Mouse (Mus musculus): ENCODE results near the gene Vsig10. TPM values are rescaled to one million over a fixed set of nuclear protein-coding genes. Genes with fewer than 3 reads are reported as not detected.

Vsig10 gene
- total RNA-seq (2023) = 5.2 and 7.8 TPM in 2 replicates

DNA sequence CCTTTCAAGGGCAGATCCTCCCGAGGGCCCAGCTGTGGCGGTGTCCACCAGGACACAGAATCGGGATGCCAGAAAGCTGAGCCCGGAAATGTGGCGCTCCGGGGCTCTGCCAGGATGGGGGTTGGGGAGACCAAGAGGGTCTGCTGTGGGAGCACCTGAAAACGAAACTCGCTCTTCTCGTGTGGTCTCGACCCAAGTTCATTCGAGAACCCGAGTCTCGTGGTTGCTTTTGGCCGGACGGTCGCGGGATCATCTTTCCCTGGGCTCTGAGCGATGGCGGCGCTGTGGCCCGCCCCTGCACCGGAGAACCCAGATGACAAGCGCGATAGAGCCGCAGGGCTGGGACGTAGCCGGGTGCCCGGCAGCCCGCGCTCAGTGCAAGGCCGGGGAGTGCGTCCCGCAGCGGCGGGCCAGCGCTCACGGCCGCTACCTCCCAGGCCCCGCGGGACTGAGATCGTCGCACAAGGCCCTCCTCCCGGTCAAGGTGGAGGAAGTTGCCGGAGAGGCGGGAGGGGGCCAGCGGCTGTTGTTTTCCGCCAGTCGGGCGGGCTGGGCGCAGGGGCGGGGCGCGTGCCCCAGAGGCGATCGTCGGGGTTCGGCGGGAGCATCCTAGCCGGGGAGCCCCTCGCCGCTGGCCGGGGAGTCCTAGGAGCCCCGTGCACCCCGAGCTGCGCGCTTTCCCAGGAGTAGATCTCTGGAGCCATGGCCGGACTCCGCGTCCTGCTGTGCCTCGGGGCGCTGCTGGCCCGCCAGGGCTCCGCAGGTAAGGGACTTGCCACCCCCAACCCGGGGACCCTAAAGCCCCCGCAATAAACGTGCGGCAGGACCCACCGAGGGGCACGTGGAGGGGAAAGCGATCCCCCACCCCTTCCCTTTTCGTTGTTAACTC, at the start of gene Vsig10:
Vsig10 (plus strand) TSS at position 343 of the 889 bp plus-strand sequence.

DNA sequence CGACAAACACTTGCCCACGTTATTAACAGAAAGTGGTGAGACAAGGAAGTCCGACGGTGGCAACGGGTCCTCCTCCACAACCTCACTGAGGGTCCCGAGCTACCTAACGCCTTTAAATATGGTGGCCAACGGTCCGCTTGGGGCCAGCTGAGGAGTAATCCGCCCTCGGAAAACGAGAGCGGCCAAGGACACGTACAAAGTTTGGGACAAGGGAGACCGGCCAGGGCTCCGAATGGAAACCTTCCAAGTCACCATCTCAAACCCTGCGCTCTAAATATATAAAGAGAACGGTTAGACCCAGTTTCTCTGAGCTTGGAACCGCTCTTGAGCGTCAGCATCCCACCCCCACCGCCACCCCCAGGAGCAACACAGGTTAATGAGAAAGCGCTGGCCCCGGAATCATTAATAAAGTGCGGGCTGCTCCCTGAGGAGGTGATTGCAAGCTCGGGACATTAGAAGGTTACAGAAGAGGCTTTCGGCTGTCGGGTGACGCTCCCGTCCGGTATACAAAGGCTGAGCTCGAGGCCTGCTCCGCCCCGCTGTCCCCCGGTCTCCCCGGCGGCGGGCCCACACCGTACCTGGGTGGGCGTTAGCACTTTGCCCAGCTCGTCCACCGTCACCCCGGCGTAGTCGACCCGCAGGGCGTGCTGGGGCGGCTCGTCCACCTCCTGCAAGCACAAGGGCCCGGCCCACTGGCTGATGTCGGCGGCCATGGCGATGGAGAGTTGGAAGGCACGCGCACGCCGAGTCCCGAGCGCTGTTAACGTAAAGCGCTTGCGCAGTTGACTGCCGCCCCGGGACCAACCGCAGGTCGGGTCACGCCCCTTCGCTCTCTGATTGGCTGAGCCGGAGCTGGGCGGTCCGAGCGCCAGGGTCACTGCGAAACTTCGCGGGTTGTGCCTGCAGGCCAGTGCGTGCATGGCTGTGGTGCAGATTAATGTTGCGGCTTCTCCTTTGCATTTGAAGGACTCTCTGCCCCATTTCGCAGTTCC, 31.8 kb upstream of the Vsig10 start, which contains the start of gene Pebp1:
Pebp1 (minus strand) TSS at position 795 of the 992 bp plus-strand sequence.

DNA sequence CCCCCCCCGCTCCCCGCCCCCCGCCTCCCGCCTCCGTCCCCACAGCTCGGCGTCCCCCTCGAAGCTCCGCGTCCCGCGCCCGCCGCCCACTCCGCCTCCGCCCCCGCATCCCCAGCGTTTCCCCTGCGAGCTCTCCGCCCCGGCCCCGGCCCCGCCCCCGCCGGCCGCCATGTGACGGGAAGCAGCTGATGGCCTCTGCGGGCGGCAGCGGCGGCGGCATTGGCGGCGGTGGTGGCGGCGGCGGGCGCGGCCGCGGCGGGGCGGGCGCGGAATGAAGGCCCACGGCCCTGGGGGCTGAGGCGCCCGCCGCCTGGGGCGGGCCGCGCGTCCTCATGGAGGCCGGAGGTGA, 38.2 kb downstream of the Vsig10 start, which contains the start of gene Wsb2:
Wsb2 (plus strand) TSS at position 176 of the 349 bp plus-strand sequence.

DNA sequence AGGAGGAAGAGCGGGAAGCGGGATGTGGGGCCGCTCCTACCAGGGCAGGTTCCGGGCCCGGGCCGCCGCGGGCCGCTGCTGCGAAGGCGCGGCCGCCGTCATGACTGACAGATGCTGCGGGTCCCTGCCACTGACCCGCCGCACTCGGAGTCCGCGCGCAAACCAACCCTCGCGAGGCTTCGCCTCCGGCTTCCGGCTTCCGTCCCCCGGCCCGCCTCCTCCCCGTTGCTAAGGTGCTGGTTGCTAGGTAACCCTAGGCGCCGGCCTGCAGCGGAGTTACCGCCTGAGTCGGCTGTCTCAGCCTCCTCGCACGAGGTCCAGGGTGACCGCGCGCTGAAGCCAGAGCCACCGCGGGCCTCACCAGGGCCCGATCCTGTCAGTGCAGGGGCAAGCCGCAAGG, 70.0 kb downstream of the Vsig10 start, which contains the start of gene Rfc5:
Rfc5 (minus strand) TSS at position 171 of the 400 bp plus-strand sequence.

Other genes starting within 250 kb of the Vsig10 start
- 68.1 and 71.2 TPM in 2 replicates for gene Suds3, start 203.0 kb upstream of the Vsig10 start, total RNA-seq (2023)
- 63.4 and 73.1 TPM in 2 replicates for gene Taok3, start 199.0 kb upstream of the Vsig10 start, total RNA-seq (2023)
- 33.3 and 36.5 TPM in 2 replicates for gene Pebp1, start 31.5 kb upstream of the Vsig10 start, total RNA-seq (2023)
- 54.5 and 70.9 TPM in 2 replicates for gene Wsb2, start 38.2 kb downstream of the Vsig10 start, total RNA-seq (2023)
- gene Rfc5, start 70.0 kb downstream of the Vsig10 start, total RNA-seq (2023) = 23.5 and 30.3 TPM in 2 replicates
- gene Ksr2, start 94.9 kb downstream of the Vsig10 start, total RNA-seq (2023) = 0.02 TPM in 1 of 2 replicates, not detected in the other

All from neutrophil, adult 65 days (primary cell).